Mouse (Mus musculus) small intestine, adult 2 months (tissue): ENCODE measurements around the gene Tctn3.

Experiments used
- CTCF ChIP-seq: fragments of 200-500 bp; IDR thresholded peaks from 2 replicates; pipeline ENCODE4 v1.5.1; 2012; ENCODE audit warnings: low read depth, mild to moderate bottlenecking, control low read depth, inconsistent platforms, low read length, moderate library complexity, mixed read lengths; ENCODE audit not compliant: insufficient replicate concordance, insufficient read length; ENCODE audit errors: extremely low read depth
- POLR2A ChIP-seq: fragments of 200-500 bp; IDR thresholded peaks from 2 replicates; pipeline ENCODE4 v1.6.1; 2012; ENCODE audit warnings: low read depth, mild to moderate bottlenecking, control low read depth, inconsistent platforms, low read length, moderate library complexity

GRCm38 (mm10) chr19:40658935-40659334 lies 46.9 kb upstream of the Tctn3 start:
- TF ChIP-seq POLR2A = no peak
- TF ChIP-seq CTCF = no peak
